Mouse (Mus musculus): ENCODE data around the gene Snca.
A peak's percentile ranks its signal among the peaks of the same experiment; 100 is the strongest.

The Snca gene

GRCm38 (mm10) chr6:60829282-60829891 lies at the start of gene Snca:
TSS of gene Snca (minus strand) at chr6:60829855.
- DNase-seq (ENCODE audit: low spot score in 2 of 2) = peak; percentile 26 to 41

GRCm38 (mm10) chr6:60870126-60870525 lies 40.5 kb upstream of the Snca start:
- DNase-seq (ENCODE audit: low spot score in 2 of 2) = no peak

GRCm38 (mm10) chr6:60856599-60856998 lies 26.9 kb upstream of the Snca start:
- DNase-seq (ENCODE audit: low spot score in 2 of 2) = peak in 1 of 2 experiments; percentile 5

DNA sequence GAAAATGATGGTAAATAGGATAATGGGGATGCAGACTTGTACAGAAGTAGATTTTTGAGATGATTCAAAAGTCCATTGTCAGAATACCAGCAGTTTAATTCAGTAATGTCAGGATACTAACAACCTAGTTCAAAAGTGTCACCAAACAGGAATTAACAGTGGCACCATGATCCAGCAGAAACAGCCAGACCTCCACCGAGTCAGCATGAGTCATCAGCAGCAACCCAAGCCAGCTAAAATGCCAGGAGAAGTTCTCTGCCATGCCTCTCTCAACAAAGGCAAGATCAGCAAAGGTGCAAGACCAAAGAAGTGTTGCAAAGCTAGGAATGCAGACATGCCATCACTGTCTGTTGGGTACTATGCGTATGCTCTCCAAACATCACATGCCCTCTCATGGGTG lies 22.0 kb upstream of the Snca start:
- no peak for DNase-seq (ENCODE audit: low spot score in 2 of 2)

DNA sequence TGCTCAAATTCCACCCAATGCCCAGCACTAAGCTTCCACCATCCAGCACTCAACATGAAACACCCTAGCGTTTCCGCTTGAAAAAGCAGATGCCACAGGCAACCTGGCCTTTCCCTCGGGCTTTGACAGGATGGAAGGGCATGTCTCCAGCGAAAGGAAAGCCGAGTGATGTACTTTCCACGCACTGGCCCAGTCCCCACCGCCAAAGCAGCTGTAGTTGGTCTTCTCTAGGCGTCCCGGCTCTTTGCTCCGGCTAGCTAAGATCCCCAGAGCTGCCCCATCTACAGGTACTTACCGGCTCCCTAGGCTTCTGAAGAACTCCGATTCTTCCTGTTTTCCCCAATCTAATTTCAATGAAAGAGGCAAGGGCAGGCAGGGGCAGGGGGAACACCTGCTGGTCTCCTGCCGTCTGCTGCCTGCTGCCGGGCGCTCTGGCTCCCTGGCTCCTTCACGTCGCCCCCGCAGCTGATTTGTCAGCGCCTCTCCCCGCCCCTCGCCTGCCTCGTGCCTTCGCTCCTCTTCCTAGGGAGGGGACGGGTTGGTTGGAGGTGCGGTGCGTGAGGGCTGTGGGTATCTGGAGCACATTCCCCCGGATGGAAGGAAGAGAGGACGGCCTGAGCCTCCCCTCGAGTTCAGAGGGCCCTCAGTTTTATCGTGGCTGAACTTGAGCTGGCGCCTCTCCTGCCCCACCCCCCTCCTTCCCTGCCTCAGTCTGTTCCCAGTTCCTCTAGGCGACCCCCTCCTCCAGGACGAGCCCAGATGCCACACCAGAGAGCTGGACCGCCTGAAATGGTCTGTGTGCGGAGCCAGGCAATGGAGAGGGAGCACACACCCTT lies 1.0 kb downstream of the Snca start:
- DNase-seq (ENCODE audit: low spot score in 2 of 2) = peak; percentile 82 to 83

DNA sequence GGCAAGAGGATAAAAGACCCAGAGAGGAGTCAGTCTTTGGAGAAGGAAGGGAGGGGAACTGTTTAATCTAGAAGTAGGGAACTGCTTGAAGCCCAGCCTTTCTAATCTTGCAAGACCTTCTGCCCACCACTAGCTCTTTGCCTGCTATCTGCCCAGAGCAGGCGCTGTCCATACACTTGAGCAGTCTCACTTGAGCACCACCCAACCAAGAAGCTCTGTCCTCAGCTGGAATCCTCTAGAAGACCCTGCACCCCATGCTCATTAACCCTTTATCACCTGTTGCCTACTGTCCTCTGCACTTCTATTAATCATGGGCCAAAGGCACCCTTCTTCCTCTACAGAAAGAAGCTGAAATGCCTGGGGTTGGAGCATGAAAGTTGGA lies 1.6 kb downstream of the Snca start:
- DNase-seq (ENCODE audit: low spot score in 2 of 2) = no peak

DNA sequence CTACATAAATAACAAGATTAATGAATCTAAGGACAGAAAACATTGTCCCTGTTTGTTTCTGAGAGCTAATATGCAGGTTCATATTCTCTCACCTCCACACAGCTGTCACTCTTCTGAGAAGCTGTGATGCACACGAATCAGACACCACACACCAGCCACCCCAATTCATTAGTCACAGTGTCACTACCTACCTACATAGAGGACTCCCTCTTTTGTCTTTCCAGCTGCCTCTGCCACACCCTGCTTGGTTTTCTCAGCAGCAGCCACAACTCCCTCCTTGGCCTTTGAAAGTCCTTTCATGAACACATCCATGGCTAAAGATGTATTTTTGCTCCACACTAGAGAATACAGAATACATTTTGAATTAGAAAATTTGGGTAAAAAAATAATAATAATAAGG lies 2.4 kb downstream of the Snca start:
- no peak for DNase-seq (ENCODE audit: low spot score in 2 of 2)

DNA sequence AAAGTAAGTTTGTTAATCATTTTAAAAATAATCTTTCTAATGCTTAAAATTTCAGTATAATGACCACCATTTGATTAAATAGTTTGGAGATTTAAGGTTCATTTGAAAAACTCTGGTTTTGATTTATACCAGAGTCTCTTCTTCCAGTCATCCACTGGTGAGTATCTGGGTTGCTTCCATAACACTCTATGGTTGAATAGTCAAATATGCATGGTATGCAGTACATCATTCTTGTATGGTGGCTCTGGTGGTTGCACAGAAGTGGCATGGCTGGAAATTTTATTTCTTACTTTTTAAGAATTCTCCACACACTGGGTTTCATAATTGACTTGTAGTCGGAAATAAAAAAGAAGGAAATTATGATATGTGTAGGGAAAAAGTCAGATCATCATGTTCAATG lies 10.4 kb downstream of the Snca start:
- no peak for DNase-seq (ENCODE audit: low spot score in 2 of 2)

DNA sequence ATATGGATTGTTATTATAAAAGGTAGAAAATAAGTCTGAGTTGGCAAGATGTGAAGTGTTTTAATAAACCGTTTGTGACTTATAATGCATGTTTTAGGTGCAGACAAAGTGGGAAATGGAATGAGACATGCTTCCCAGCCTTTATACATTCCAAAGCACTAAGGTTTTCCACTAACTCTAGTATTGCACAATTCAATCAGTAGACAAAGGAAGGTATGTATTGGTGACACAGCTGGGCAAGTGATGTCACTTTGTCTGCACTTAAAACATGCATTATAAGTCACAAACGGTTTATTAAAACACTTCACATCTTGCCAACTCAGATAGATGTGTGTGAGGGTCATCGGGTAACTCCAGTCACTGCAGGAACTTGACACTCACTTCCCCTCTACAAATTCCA lies 16.1 kb downstream of the Snca start:
- DNase-seq (ENCODE audit: low spot score in 2 of 2) = no peak

GRCm38 (mm10) chr6:60798266-60798665 lies 31.4 kb downstream of the Snca start:
- DNase-seq (ENCODE audit: low spot score in 2 of 2) = no peak

DNA sequence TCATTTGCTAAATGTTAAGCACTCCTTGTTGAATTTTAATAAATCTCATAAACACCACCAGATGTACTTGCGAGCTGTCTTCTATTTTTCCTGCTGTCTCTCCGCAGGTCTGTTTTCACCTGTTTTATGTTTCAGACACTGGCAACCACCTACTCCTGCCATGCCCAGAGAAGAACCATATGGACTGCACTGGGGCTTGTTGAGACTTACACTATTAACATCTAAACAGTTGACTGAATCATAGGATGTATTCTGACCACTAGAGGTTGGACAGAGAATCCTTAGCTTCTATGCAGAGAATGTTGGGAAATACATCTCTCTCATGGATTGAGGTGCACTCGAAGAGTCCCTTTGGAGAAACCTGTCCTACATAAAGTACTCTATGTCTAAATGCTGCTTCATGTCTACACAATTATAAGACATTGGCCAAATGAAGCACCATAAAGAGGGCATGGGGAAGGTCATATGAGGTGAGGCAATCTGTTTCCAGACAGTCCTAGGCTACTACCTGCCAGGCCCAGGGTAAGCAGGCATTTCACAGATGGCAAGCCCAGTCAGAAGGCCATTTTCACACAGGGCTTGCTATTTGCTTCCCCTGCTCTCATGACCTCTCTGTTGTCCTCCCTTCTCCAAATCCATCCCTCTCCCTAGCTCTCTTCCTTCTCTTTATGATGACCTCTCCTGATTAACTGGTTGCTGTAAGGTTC lies 35.8 kb downstream of the Snca start:
- DNase-seq (ENCODE audit: low spot score in 2 of 2) = no peak

- no peak for DNase-seq (ENCODE audit: low spot score in 2 of 2)
Observed at GRCm38 (mm10) chr6:60786955-60787354, 42.7 kb downstream of the Snca start.

- no peak for DNase-seq (ENCODE audit: low spot score in 2 of 2)
Observed at GRCm38 (mm10) chr6:60771899-60772298, 57.8 kb downstream of the Snca start.

GRCm38 (mm10) chr6:60765696-60766095 lies 64.0 kb downstream of the Snca start:
- DNase-seq (ENCODE audit: low spot score in 2 of 2) = peak; percentile 20 to 30

GRCm38 (mm10) chr6:60762864-60763263 lies 66.8 kb downstream of the Snca start:
- DNase-seq (ENCODE audit: low spot score in 2 of 2) = no peak

DNA sequence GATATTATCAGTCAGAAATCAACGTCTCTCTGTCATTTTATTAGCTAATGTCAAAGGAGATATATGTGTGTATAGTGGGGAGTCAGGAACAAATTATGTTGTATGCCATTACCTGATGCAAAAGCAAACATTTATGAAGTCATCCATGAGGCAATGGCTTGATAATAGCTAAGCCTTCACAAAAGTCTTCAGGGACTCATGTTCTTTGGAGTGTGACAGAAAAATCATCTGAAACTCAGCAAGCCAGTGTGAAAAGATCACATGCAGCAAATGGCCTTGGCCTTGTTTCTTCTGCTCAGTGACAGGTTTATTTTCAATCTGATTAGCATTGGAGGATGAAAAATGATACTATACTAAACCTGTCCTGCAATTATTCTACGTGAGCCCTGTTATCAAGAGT lies 67.9 kb downstream of the Snca start:
- DNase-seq (ENCODE audit: low spot score in 2 of 2) = no peak

GRCm38 (mm10) chr6:60754975-60755374 lies 74.7 kb downstream of the Snca start:
- no peak for DNase-seq (ENCODE audit: low spot score in 2 of 2)

DNA sequence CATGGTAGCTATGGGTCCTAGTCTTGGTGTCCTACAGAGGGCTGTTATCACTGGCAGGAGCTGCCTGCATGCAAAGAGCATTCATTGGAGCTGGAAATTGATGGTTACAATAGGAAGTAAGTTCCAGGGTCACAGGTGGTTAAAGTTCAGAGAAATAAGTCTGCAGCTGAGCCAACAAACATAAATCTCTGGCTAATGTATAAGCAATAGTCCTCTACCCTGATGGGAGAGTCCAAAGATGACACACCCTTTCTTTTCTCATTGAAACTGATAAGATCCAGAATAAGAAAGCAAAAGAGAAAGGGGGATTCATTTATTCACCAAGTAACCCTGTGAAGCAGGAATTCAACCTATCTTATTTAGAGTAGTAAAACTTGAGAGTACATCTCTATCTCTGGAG lies 83.7 kb downstream of the Snca start:
- DNase-seq (ENCODE audit: low spot score in 2 of 2) = no peak

DNA sequence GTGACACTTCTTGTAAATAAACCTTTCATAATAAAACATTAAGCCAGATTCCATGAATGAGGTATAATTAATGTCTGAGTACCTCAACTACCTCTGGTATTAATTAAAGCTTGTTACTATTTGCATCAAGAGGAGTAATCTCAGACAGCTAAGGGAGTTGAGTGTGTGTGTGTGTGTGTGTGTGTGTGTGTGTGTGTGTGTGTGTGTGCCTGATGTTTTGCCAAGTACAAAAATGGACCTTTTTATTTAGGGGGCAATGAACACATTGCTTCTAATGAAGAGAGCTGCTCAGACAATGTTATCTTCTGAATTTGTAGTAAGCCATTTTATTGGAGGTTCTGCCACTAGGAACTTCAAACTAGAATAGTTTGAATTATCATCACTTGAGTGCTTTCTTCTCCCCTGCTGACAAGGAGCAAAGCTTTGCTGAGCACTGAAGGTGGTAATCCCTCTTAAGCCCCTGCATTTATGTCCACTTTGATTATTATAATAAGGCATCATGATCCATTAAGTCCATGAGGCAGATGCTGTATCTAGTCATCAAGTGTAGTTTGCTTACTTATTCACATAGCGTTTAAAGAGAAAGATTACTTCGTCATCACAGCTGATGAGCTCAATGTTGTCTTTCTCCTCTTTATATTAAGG lies 88.1 kb downstream of the Snca start:
- DNase-seq (ENCODE audit: low spot score in 2 of 2) = no peak

- no peak for DNase-seq (ENCODE audit: low spot score in 2 of 2)
Observed at GRCm38 (mm10) chr6:60739776-60740175, 89.9 kb downstream of the Snca start.

GRCm38 (mm10) chr6:60731164-60731563 lies 98.5 kb downstream of the Snca start:
- DNase-seq (ENCODE audit: low spot score in 2 of 2) = no peak

- no peak for DNase-seq (ENCODE audit: low spot score in 2 of 2)
Observed at GRCm38 (mm10) chr6:60724110-60724829, 105.4 kb downstream of the Snca start.

Data from right cerebral cortex, postnatal 36 days (tissue).